Mouse (Mus musculus): ENCODE measurements at regions not wholly inside any gene's neighbourhood (a gene's known extent, or its start where the extent isn't known, plus 50 kb on each side); places are given as distances from the start of the nearest gene placed in this dataset.

GRCm38 (mm10) chr6:140114024-140114423, 72.8 kb upstream of the Plcz1 start:
- 82% methylated on average over 2 of the region's 2 CpGs for WGBS
- no peaks in the 10 kb centered on the region for H3K4me1 ChIP-seq (ENCODE audit: insufficient read depth, low read length)
- no peak for TF ChIP-seq CTCF (IDR thresholded peaks at IDR 0.05)
- H3K27ac ChIP-seq (ENCODE audit: low read depth, low read length): no peak overlapping the region
- H3K9ac ChIP-seq (replicated peaks; ENCODE audit: low read length, poor library complexity, severe bottlenecking): no peak overlapping the region
- DNase-seq (ENCODE audit: low spot score) (no peak), ATAC-seq (ENCODE audit: low FRiP score) (no peak)
- H3K36me3 ChIP-seq (ENCODE audit: insufficient read depth, low read length): no peaks in the 10 kb centered on the region
- H3K4me3 ChIP-seq (ENCODE audit: low read depth, low read length): no peak overlapping the region
- no peak overlapping the region for H3K4me2 ChIP-seq (ENCODE audit: low read depth, low read length, poor library complexity, severe bottlenecking)
- no peaks in the 10 kb centered on the region for H3K9me3 ChIP-seq (ENCODE audit: low read length)
- H3K27me3 ChIP-seq (ENCODE audit: insufficient read depth, low read length): no peaks in the 10 kb centered on the region

GRCm38 (mm10) chr6:140112054-140112453, 70.8 kb upstream of the Plcz1 start:
- 83% methylated on average over 10 of the region's 10 CpGs for WGBS
- Histone ChIP-seq H3K36me3 (ENCODE audit: insufficient read depth, low read length) (no peaks in the 10 kb centered on the region), H3K4me3 (ENCODE audit: low read depth, low read length) (no peak overlapping the region), H3K4me1 (ENCODE audit: insufficient read depth, low read length) (no peaks in the 10 kb centered on the region), H3K4me2 (ENCODE audit: low read depth, low read length, poor library complexity, severe bottlenecking) (no peak overlapping the region), H3K9ac (replicated peaks; ENCODE audit: low read length, poor library complexity, severe bottlenecking) (no peak overlapping the region), H3K27ac (ENCODE audit: low read depth, low read length) (no peak overlapping the region), H3K27me3 (ENCODE audit: insufficient read depth, low read length) (no peaks in the 10 kb centered on the region), H3K9me3 (ENCODE audit: low read length) (no peaks in the 10 kb centered on the region)
- no peak for TF ChIP-seq CTCF (IDR thresholded peaks at IDR 0.05)
- DNase-seq (ENCODE audit: low spot score) (no peak), ATAC-seq (ENCODE audit: low FRiP score) (no peak)

GRCm38 (mm10) chr6:140108083-140108482, 66.8 kb upstream of the Plcz1 start:
- H3K9ac ChIP-seq (replicated peaks; ENCODE audit: low read length, poor library complexity, severe bottlenecking): no peak overlapping the region
- no peaks in the 10 kb centered on the region for H3K27me3 ChIP-seq (ENCODE audit: insufficient read depth, low read length)
- no peak overlapping the region for H3K27ac ChIP-seq (ENCODE audit: low read depth, low read length)
- H3K4me2 ChIP-seq (ENCODE audit: low read depth, low read length, poor library complexity, severe bottlenecking): no peak overlapping the region
- no peaks in the 10 kb centered on the region for H3K4me1 ChIP-seq (ENCODE audit: insufficient read depth, low read length)
- no peaks in the 10 kb centered on the region for H3K9me3 ChIP-seq (ENCODE audit: low read length)
- ATAC-seq (ENCODE audit: low FRiP score) (no peak), DNase-seq (ENCODE audit: low spot score) (no peak)
- 76% methylated on average over 8 of the region's 8 CpGs for WGBS
- no peak overlapping the region for H3K4me3 ChIP-seq (ENCODE audit: low read depth, low read length)
- no peak for TF ChIP-seq CTCF (IDR thresholded peaks at IDR 0.05)
- no peaks in the 10 kb centered on the region for H3K36me3 ChIP-seq (ENCODE audit: insufficient read depth, low read length)

- H3K4me1 ChIP-seq (ENCODE audit: insufficient read depth, low read length): no peaks in the 10 kb centered on the region
- H3K36me3 ChIP-seq (ENCODE audit: insufficient read depth, low read length): no peaks in the 10 kb centered on the region
- no peak overlapping the region for H3K4me2 ChIP-seq (ENCODE audit: low read depth, low read length, poor library complexity, severe bottlenecking)
- no peak overlapping the region for H3K27ac ChIP-seq (ENCODE audit: low read depth, low read length)
- WGBS: 73% methylated on average over 16 of the region's 16 CpGs
- H3K4me3 ChIP-seq (ENCODE audit: low read depth, low read length): no peak overlapping the region
- H3K9ac ChIP-seq (replicated peaks; ENCODE audit: low read length, poor library complexity, severe bottlenecking): no peak overlapping the region
- TF ChIP-seq CTCF (IDR thresholded peaks at IDR 0.05): no peak
- H3K27me3 ChIP-seq (ENCODE audit: insufficient read depth, low read length): no peaks in the 10 kb centered on the region
- no peak for ATAC-seq (ENCODE audit: low FRiP score)
- no peaks in the 10 kb centered on the region for H3K9me3 ChIP-seq (ENCODE audit: low read length)
- DNase-seq (ENCODE audit: low spot score): no peak
Measured at GRCm38 (mm10) chr6:140107628-140108027, 66.4 kb upstream of the Plcz1 start.

GRCm38 (mm10) chr6:140106141-140106540, 64.9 kb upstream of the Plcz1 start:
- H3K4me3 ChIP-seq (ENCODE audit: low read depth, low read length): no peak overlapping the region
- no peak for TF ChIP-seq CTCF (IDR thresholded peaks at IDR 0.05)
- no peak overlapping the region for H3K4me2 ChIP-seq (ENCODE audit: low read depth, low read length, poor library complexity, severe bottlenecking)
- H3K27ac ChIP-seq (ENCODE audit: low read depth, low read length): no peak overlapping the region
- H3K4me1 ChIP-seq (ENCODE audit: insufficient read depth, low read length): no peaks in the 10 kb centered on the region
- H3K9me3 ChIP-seq (ENCODE audit: low read length): no peaks in the 10 kb centered on the region
- no peaks in the 10 kb centered on the region for H3K36me3 ChIP-seq (ENCODE audit: insufficient read depth, low read length)
- no peak overlapping the region for H3K9ac ChIP-seq (replicated peaks; ENCODE audit: low read length, poor library complexity, severe bottlenecking)
- WGBS: 90% methylated on average over 5 of the region's 5 CpGs
- H3K27me3 ChIP-seq (ENCODE audit: insufficient read depth, low read length): no peaks in the 10 kb centered on the region
- no peak for DNase-seq (ENCODE audit: low spot score)
- ATAC-seq (ENCODE audit: low FRiP score): no peak

- H3K4me3 ChIP-seq (ENCODE audit: low read depth, low read length): no peak overlapping the region
- no peaks in the 10 kb centered on the region for H3K27me3 ChIP-seq (ENCODE audit: insufficient read depth, low read length)
- WGBS: 93% methylated on average over 6 of the region's 6 CpGs
- ATAC-seq (ENCODE audit: low FRiP score) (no peak), DNase-seq (ENCODE audit: low spot score) (no peak)
- H3K4me2 ChIP-seq (ENCODE audit: low read depth, low read length, poor library complexity, severe bottlenecking): no peak overlapping the region
- H3K27ac ChIP-seq (ENCODE audit: low read depth, low read length): no peak overlapping the region
- H3K9ac ChIP-seq (replicated peaks; ENCODE audit: low read length, poor library complexity, severe bottlenecking): no peak overlapping the region
- no peaks in the 10 kb centered on the region for H3K9me3 ChIP-seq (ENCODE audit: low read length)
- no peak for TF ChIP-seq CTCF (IDR thresholded peaks at IDR 0.05)
- H3K36me3 ChIP-seq (ENCODE audit: insufficient read depth, low read length): no peaks in the 10 kb centered on the region
- H3K4me1 ChIP-seq (ENCODE audit: insufficient read depth, low read length): no peaks in the 10 kb centered on the region
Measured at GRCm38 (mm10) chr6:140102043-140102442, 60.8 kb upstream of the Plcz1 start.

All from midbrain, postnatal 0 days (tissue).